Mouse (Mus musculus): ENCODE results near the gene Ntsr1. TPM values are rescaled to one million over a fixed set of nuclear protein-coding genes. Genes with fewer than 3 reads are reported as not detected.
A peak's percentile ranks its signal among the peaks of the same experiment; 100 is the strongest.

Ntsr1 gene
- total and polyA plus RNA-seq, 2 experiments from 2014 or later = 0.40 to 1.1 TPM

DNA sequence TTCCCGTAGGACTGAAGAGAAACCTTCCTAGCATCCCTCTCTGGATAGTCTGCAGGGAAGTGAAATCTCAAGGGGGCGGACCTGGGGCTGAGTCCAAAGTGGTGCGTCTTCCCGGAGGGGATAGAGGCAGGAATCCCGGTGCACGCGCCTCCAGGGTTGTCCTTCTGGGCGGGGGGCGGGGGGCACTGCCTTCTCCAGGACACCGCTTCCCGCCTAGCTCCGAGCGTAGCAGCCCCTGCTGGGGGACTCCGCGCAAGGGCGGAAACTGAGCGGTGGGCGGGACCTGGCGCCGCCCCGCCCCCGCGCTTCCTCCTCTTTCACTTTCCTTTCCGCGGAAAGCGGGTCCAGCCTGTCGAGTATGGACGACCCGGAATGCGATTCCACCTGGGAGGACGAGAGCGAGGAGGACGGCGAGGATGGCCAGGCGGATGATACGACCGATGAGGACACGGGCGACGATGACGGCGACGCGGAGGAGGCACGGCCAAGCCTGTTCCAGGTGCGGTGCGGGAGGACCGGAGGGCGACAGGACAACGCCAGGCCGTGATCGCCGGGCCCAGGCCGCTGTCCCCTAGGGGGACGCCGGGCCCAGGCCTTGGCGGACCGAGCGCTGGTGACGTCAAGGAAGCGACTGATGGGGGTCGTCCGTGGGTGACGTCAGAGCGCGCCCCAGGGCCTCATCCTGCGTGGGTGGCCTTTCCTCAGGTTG, 89.5 kb downstream of the Ntsr1 start, which contains the start of gene Ogfr:
TSS of gene Ogfr (plus strand) at position 123 of the 709 bp plus-strand sequence.
- WGBS = 0% methylated on average over 66 of the region's 67 CpGs
- peak within 1 kb of the TSS; percentile 91 for H3K27ac ChIP-seq (ENCODE audit: low read depth)
- H3K9me3 ChIP-seq (replicated peaks; ENCODE audit: control insufficient read depth, low read length) = no peaks in the 10 kb centered on the region
- no peaks in the 10 kb centered on the region for H3K27me3 ChIP-seq (ENCODE audit: control insufficient read depth, insufficient read depth, low read length)
- DNase-seq (ENCODE audit: low spot score) (peak; percentile 68), ATAC-seq (ENCODE audit: insufficient read depth, low read depth) (peak; percentile 89)
- H3K4me3 ChIP-seq (ENCODE audit: low read depth, low read length) = peak within 1 kb of the TSS; percentile 99
- H3K36me3 ChIP-seq (replicated peaks; ENCODE audit: control insufficient read depth, insufficient read depth, low read length) = peaks cover 55% of the 10 kb centered on the region
- peak within 1 kb of the TSS; percentile 92 for H3K9ac ChIP-seq (replicated peaks; ENCODE audit: low read depth, low read length)
- TF ChIP-seq CTCF (IDR thresholded peaks at IDR 0.05; ENCODE audit: low read depth) (peak; percentile 14; the same call in 1 of the 2 replicates), EP300 (IDR thresholded peaks at IDR 0.05; ENCODE audit: low read depth) (no peak)
- peaks cover 9% of the 10 kb centered on the region for H3K4me1 ChIP-seq (ENCODE audit: control insufficient read depth, insufficient read depth)
- H3K4me2 ChIP-seq (ENCODE audit: low read depth, low read length) = peak within 1 kb of the TSS; percentile 88

Other genes with a start within 250 kb of the Ntsr1 start
- gene Rps21, start 242.6 kb upstream of the Ntsr1 start, total RNA-seq (2014; rRNA removed; ENCODE audit: low replicate concordance) = 706 and 957 TPM in 2 replicates
- 356 and 378 TPM in 2 replicates for gene Rps21, start 242.6 kb upstream of the Ntsr1 start, polyA plus RNA-seq (2015; fragmentation: Nextera tagmentation; extraction: Ambion mirVana)
- gene Cables2, start 226.5 kb upstream of the Ntsr1 start, total RNA-seq (2014; rRNA removed; ENCODE audit: low replicate concordance) = 14.6 and 15.3 TPM in 2 replicates
- gene Cables2, start 226.5 kb upstream of the Ntsr1 start, polyA plus RNA-seq (2015; fragmentation: Nextera tagmentation; extraction: Ambion mirVana) = 6.2 and 6.5 TPM in 2 replicates
- gene Rbbp8nl, start 210.1 kb upstream of the Ntsr1 start, total RNA-seq (2014; rRNA removed; ENCODE audit: low replicate concordance) = not detected in 2 replicates
- gene Rbbp8nl, start 210.1 kb upstream of the Ntsr1 start, polyA plus RNA-seq (2015; fragmentation: Nextera tagmentation; extraction: Ambion mirVana) = not detected in 2 replicates
- 2.7 and 5.7 TPM in 2 replicates for gene Gata5, start 165.3 kb upstream of the Ntsr1 start, total RNA-seq (2014; rRNA removed; ENCODE audit: low replicate concordance)
- gene Gata5, start 165.3 kb upstream of the Ntsr1 start, polyA plus RNA-seq (2015; fragmentation: Nextera tagmentation; extraction: Ambion mirVana) = 1.2 and 1.8 TPM in 2 replicates
- 0.50 TPM in 1 of 2 replicates, not detected in the other for gene Slco4a1, start 43.7 kb upstream of the Ntsr1 start, total RNA-seq (2014; rRNA removed; ENCODE audit: low replicate concordance)
- not detected in 2 replicates for gene Slco4a1, start 43.7 kb upstream of the Ntsr1 start, polyA plus RNA-seq (2015; fragmentation: Nextera tagmentation; extraction: Ambion mirVana)
- gene Mrgbp, start 81.3 kb downstream of the Ntsr1 start, total RNA-seq (2014; rRNA removed; ENCODE audit: low replicate concordance) = 40.5 and 54.3 TPM in 2 replicates
- gene Mrgbp, start 81.3 kb downstream of the Ntsr1 start, polyA plus RNA-seq (2015; fragmentation: Nextera tagmentation; extraction: Ambion mirVana) = 19.5 and 20.5 TPM in 2 replicates
- gene Ogfr, start 89.3 kb downstream of the Ntsr1 start, total RNA-seq (2014; rRNA removed; ENCODE audit: low replicate concordance) = 81.0 and 81.6 TPM in 2 replicates
- 33.0 and 39.3 TPM in 2 replicates for gene Ogfr, start 89.3 kb downstream of the Ntsr1 start, polyA plus RNA-seq (2015; fragmentation: Nextera tagmentation; extraction: Ambion mirVana)
- 0.62 and 1.3 TPM in 2 replicates for gene Col9a3, start 97.8 kb downstream of the Ntsr1 start, total RNA-seq (2014; rRNA removed; ENCODE audit: low replicate concordance)
- gene Col9a3, start 97.8 kb downstream of the Ntsr1 start, polyA plus RNA-seq (2015; fragmentation: Nextera tagmentation; extraction: Ambion mirVana) = 0.77 and 1.3 TPM in 2 replicates
- gene Tcfl5, start 142.7 kb downstream of the Ntsr1 start, total RNA-seq (2014; rRNA removed; ENCODE audit: low replicate concordance) = 0.04 and 0.12 TPM in 2 replicates
- gene Tcfl5, start 142.7 kb downstream of the Ntsr1 start, polyA plus RNA-seq (2015; fragmentation: Nextera tagmentation; extraction: Ambion mirVana) = not detected in 2 replicates
- 22.8 and 28.3 TPM in 2 replicates for gene Dido1, start 210.0 kb downstream of the Ntsr1 start, total RNA-seq (2014; rRNA removed; ENCODE audit: low replicate concordance)
- 9.9 and 12.2 TPM in 2 replicates for gene Dido1, start 210.0 kb downstream of the Ntsr1 start, polyA plus RNA-seq (2015; fragmentation: Nextera tagmentation; extraction: Ambion mirVana)
- 26.7 and 29.8 TPM in 2 replicates for gene Gid8, start 210.1 kb downstream of the Ntsr1 start, total RNA-seq (2014; rRNA removed; ENCODE audit: low replicate concordance)
- gene Gid8, start 210.1 kb downstream of the Ntsr1 start, polyA plus RNA-seq (2015; fragmentation: Nextera tagmentation; extraction: Ambion mirVana) = 51.9 and 52.6 TPM in 2 replicates
- gene Slc17a9, start 225.3 kb downstream of the Ntsr1 start, total RNA-seq (2014; rRNA removed; ENCODE audit: low replicate concordance) = 1.5 TPM in 1 of 2 replicates, not detected in the other
- gene Slc17a9, start 225.3 kb downstream of the Ntsr1 start, polyA plus RNA-seq (2015; fragmentation: Nextera tagmentation; extraction: Ambion mirVana) = 0.44 and 0.60 TPM in 2 replicates

All from heart, postnatal 0 days (tissue).